Mouse (Mus musculus) megakaryocyte, adult 5-6 weeks (primary cell): ENCODE results near the gene Gm21244. TPM values are rescaled to one million over a fixed set of nuclear protein-coding genes. Genes with fewer than 3 reads are reported as not detected.
"Not testable (repeated sequence)": the region's sequence is repeated elsewhere in the genome, so short reads cannot be mapped to it uniquely, and the experiment has no call there.

Source experiments
- ATAC-seq: 2 replicates; pipeline ENCODE4 v1.8.0; 2016; ENCODE audit warnings: mild to moderate bottlenecking, inconsistent platforms; ENCODE audit not compliant: poor library complexity, severe bottlenecking
- total RNA-seq, 2 experiments: library from RNA; stranded (forward) in 1 of 2; stranded (reverse) in 1 of 2; fragments of 153-499, 151-499 nt in 1 of 2; fragments of 221-1000, 200-1000 nt in 1 of 2; gene quantifications; 2 replicates each; pipeline versions ENCODE4 v1.2.3 to v1.2.4; 2015 to 2017

Gm21244 gene
- total RNA-seq (2015) (not detected in 2 replicates), total RNA-seq (2017) (not detected in 2 replicates)

- ATAC-seq, result not testable (repeated sequence)
These were observed at the start of gene Gm21244 for GRCm38 (mm10) chrY:7169193-7169592. Gene Gm21244 (minus strand): TSS chrY:7169293.

Other genes starting within 250 kb of the Gm21244 start
- gene Gm28998, start 84.5 kb upstream of the Gm21244 start, total RNA-seq (2015), result not detected in 2 replicates
- not detected in 2 replicates for gene Gm28998, start 84.5 kb upstream of the Gm21244 start, total RNA-seq (2017)
- not detected in 2 replicates for gene Gm21788, start 235.7 kb upstream of the Gm21244 start, total RNA-seq (2015)
- not detected in 2 replicates for gene Gm21788, start 235.7 kb upstream of the Gm21244 start, total RNA-seq (2017)